Mouse (Mus musculus): ENCODE measurements around the gene Flvcr2.

DNA sequence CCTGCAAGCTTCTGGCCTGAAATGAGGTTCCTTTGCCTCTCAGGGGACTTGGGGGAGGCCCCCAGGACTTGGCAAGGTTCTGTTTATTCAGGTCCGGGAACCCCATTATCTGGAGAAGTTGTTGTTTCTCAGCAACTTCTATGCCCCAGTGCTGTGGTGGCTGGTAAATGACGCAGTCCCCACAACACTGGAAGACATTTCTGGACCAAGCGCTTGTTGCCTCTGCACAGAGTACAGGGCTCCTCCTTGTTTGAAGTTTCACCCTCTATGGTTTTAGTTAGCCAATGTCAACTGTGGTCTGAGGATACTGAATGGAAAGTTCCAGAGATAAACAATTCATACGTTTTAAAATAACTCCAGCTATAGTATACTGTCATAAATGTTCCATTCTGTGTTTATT, 39.4 kb upstream of the Flvcr2 start:
- no peak for TF ChIP-seq POLR2A (IDR thresholded peaks at IDR 0.05; ENCODE audit: low read depth, low read length)
- TF ChIP-seq CTCF (IDR thresholded peaks at IDR 0.05; ENCODE audit: extremely low read depth, insufficient read depth, insufficient read length, insufficient replicate concordance): no peak

Measured in spleen, adult 2 months (tissue).